Mouse (Mus musculus) inflammation-experienced regulatory T-cells (primary cell): ENCODE data around the gene Ccdc34. TPM values are rescaled to one million over a fixed set of nuclear protein-coding genes. Genes with fewer than 3 reads are reported as not detected.

Experiments
- polyA plus RNA-seq, 2 experiments: library from polyadenylated mRNA; unstranded; fragments of 100-300 nt; shearing (Covaris generic); gene quantifications; one replicate each; pipeline ENCODE4 v1.2.1; 2017

The Ccdc34 gene
- 1 to 10 TPM; 5.4 to 7.0 TPM for polyA plus RNA-seq

GRCm38 (mm10) chr2:110017616-110018505 is at the start of gene Ccdc34:
Gene Ccdc34, plus strand, starts transcription at chr2:110017817.

Other genes with a start within 250 kb of the Ccdc34 start
- gene Lin7c, start 127.0 kb upstream of the Ccdc34 start, polyA plus RNA-seq, result 10 to 100 TPM; 42.9 to 49.3 TPM
- gene Lgr4, start 100.2 kb upstream of the Ccdc34 start, polyA plus RNA-seq, result 1 to 10 TPM in 1 of 2 experiments, under 1 TPM in 1; 0.59 to 2.1 TPM